21 mouse cellular contexts compared by ENCODE assay signal in the genomic region with DNA sequence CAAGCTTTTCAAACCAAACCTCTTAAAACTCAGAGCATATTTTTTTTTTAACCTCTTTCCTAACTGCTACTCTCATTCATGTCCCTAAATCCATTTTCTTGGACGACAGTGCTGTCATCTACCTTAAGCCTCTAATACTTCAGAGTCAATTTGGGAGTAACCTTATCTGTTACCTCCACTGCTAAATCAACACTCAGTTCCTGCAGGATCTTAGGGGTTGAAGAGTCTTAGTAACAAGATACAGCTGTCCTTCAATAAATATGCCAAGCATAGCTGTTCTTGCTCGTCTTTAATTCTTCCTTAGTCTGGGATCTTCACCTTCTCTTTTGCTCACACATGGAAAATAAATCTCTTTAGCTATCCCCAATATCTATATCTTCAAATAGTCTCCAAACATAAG. TPM values are rescaled to one million over a fixed set of nuclear protein-coding genes. Genes with fewer than 3 reads are reported as not detected.
DNase-seq lines count a peak whose midpoint lies in the region; ATAC-seq and TF ChIP-seq lines count a peak whose summit lies in the region.
"Had no signal": no experiment of that assay in that cellular context is flagged by ENCODE, and none has a peak within 500 bp of the region (broad histone marks: within the 10 kb centered on the region; RNA-seq: fewer than 3 reads in every experiment).

No protein-coding gene starts in this region.

- H3K4me3 ChIP-seq in kidney, embryonic 14.5 days (ENCODE audit: low read length): no peak overlapping the region
- no peak overlapping the region for H3K4me3 ChIP-seq in kidney, embryonic 15.5 days (replicated peaks)
- H3K4me3 ChIP-seq in kidney, adult 2 months (ENCODE audit: insufficient read depth, low read depth, low read length): no peak overlapping the region
- no peak overlapping the region for H3K4me3 ChIP-seq in kidney, postnatal 0 days (replicated peaks; ENCODE audit: low read depth, low read length)

- H3K9ac ChIP-seq in kidney, embryonic 14.5 days (ENCODE audit: low read depth, low read length): no peak overlapping the region
- H3K9ac ChIP-seq in kidney, embryonic 15.5 days: no peak overlapping the region
- H3K9ac ChIP-seq in kidney, postnatal 0 days (ENCODE audit: low read depth, low read length): no peak overlapping the region

- no peaks in the 10 kb centered on the region for H3K4me1 ChIP-seq in kidney, embryonic 14.5 days (ENCODE audit: control insufficient read depth, insufficient read depth, low read length)
- no peaks in the 10 kb centered on the region for H3K4me1 ChIP-seq in kidney, embryonic 15.5 days
- H3K4me1 ChIP-seq in kidney, adult 2 months (ENCODE audit: control insufficient read depth, insufficient read depth, low read length): no peaks in the 10 kb centered on the region
- H3K4me1 ChIP-seq in kidney, postnatal 0 days (replicated peaks; ENCODE audit: insufficient read depth, low read length): no peaks in the 10 kb centered on the region

- TF ChIP-seq POLR2A in kidney, adult 2 months (IDR thresholded peaks at IDR 0.05; ENCODE audit: low read depth, low read length): no peak

- peak; percentile 55; the same call in 1 of the 2 replicates for ATAC-seq in kidney, embryonic 14.5 days (ENCODE audit: low FRiP score, low TSS enrichment)
- ATAC-seq in kidney, embryonic 15.5 days (replicated peaks; ENCODE audit: low FRiP score): peak; percentile 71
- no peak for ATAC-seq in kidney, postnatal 0 days (replicated peaks; ENCODE audit: low FRiP score, low read depth)
- ATAC-seq: activated CD4-positive, CD25-positive, alpha-beta regulatory T cell, adult 4 months; CD4-positive, CD25-positive, alpha-beta regulatory T cell, adult 4 months; Patski had no signal

- no peak overlapping the region for H3K27ac ChIP-seq in kidney, embryonic 14.5 days (ENCODE audit: low read depth, low read length)
- H3K27ac ChIP-seq in kidney, embryonic 15.5 days: no peak overlapping the region
- H3K27ac ChIP-seq in kidney, adult 2 months (ENCODE audit: insufficient read depth, low read depth, low read length): no peak overlapping the region
- H3K27ac ChIP-seq in kidney, postnatal 0 days: no peak overlapping the region

- no peaks in the 10 kb centered on the region for H3K9me3 ChIP-seq in kidney, embryonic 14.5 days (ENCODE audit: control insufficient read depth, low read length)
- no peaks in the 10 kb centered on the region for H3K9me3 ChIP-seq in kidney, embryonic 15.5 days (replicated peaks)
- no peaks in the 10 kb centered on the region for H3K9me3 ChIP-seq in kidney, postnatal 0 days (replicated peaks; ENCODE audit: low read length)
- H3K9me3 ChIP-seq: G1E had no signal

- H3K36me3 ChIP-seq in kidney, embryonic 14.5 days (ENCODE audit: control insufficient read depth, insufficient read depth, low read length): no peaks in the 10 kb centered on the region
- no peaks in the 10 kb centered on the region for H3K36me3 ChIP-seq in kidney, embryonic 15.5 days
- no peaks in the 10 kb centered on the region for H3K36me3 ChIP-seq in kidney, adult 2 months (ENCODE audit: control insufficient read depth, insufficient read depth, low read length)
- no peaks in the 10 kb centered on the region for H3K36me3 ChIP-seq in kidney, postnatal 0 days (ENCODE audit: insufficient read depth, low read length)
- H3K36me3 ChIP-seq: G1E had no signal

- no peaks in the 10 kb centered on the region for H3K27me3 ChIP-seq in kidney, embryonic 14.5 days (ENCODE audit: control insufficient read depth, insufficient read depth, low read length)
- no peaks in the 10 kb centered on the region for H3K27me3 ChIP-seq in kidney, embryonic 15.5 days
- no peaks in the 10 kb centered on the region for H3K27me3 ChIP-seq in kidney, adult 2 months (replicated peaks; ENCODE audit: control insufficient read depth, insufficient read depth, low read length)
- H3K27me3 ChIP-seq in kidney, postnatal 0 days (ENCODE audit: insufficient read depth, low read length): no peaks in the 10 kb centered on the region
- H3K27me3 ChIP-seq: CH12.LX, Patski had no signal

- no peak overlapping the region for H3K4me2 ChIP-seq in kidney, embryonic 14.5 days (replicated peaks; ENCODE audit: low read depth, low read length)
- no peak overlapping the region for H3K4me2 ChIP-seq in kidney, embryonic 15.5 days
- no peak overlapping the region for H3K4me2 ChIP-seq in kidney, postnatal 0 days (ENCODE audit: low read length)

- DNase-seq in kidney, adult 11 months: no peak
- DNase-seq in kidney, adult 2 months: no peak
- peak; percentile 26 for DNase-seq in kidney, postnatal 0 days (ENCODE audit: low spot score)
- DNase-seq in kidney, adult 8-10 months: no peak
- DNase-seq: adrenal gland, adult 2 months; adrenal gland, adult 8-10 months; adrenal gland, postnatal 10 days; adrenal gland, postnatal 14 days; adrenal gland, postnatal 25 days; adrenal gland, postnatal 36 days; B cell, adult 2 months; cerebellum, adult 11 months; cerebellum, adult 11-12 months; cerebellum, adult 18-20 months had no signal

- WGBS in kidney, embryonic 14.5 days: 22% methylated on average over 2 of the region's 2 CpGs
- 17% methylated on average over 2 of the region's 2 CpGs for WGBS in kidney, embryonic 15.5 days
- WGBS in kidney, adult 2 months: 28% methylated on average over 2 of the region's 2 CpGs
- WGBS in kidney, postnatal 0 days: 16% methylated on average over 2 of the region's 2 CpGs

- TF ChIP-seq CTCF in kidney, adult 2 months (conservative IDR thresholded peaks at IDR 0.05; ENCODE audit: insufficient read depth, insufficient read length, low read depth, low read length): no peak
- no peak for TF ChIP-seq CTCF in kidney, postnatal 0 days (IDR thresholded peaks at IDR 0.05; ENCODE audit: low read depth)

RNA-seq across cellular contexts. Expression of a gene that starts 34.9 kb away (rescaled TPM):
- 1.2 and 1.7 TPM in 2 replicates for polyA plus RNA-seq in kidney, embryonic 14.5 days (2014; fragmentation: Nextera tagmentation; extraction: Ambion mirVana)
- 1.5 and 1.7 TPM in 2 replicates for polyA plus RNA-seq in kidney, embryonic 15.5 days (2015; fragmentation: Nextera tagmentation; extraction: Ambion mirVana)
- polyA plus RNA-seq in kidney, adult 2 months (2012; rRNA removed): 1.4 and 1.6 TPM in 2 replicates
- polyA plus RNA-seq in kidney, postnatal 0 days (2015; fragmentation: Nextera tagmentation; extraction: Ambion mirVana): 1.2 and 1.4 TPM in 2 replicates
- polyA plus RNA-seq: G1E had no signal
